Mouse (Mus musculus): ENCODE measurements at regions not wholly inside any gene's neighbourhood (a gene's known extent, or its start where the extent isn't known, plus 50 kb on each side); places are given as distances from the start of the nearest gene placed in this dataset.
A peak's percentile ranks its signal among the peaks of the same experiment; 100 is the strongest.
"Not testable (repeated sequence)": the region's sequence is repeated elsewhere in the genome, so short reads cannot be mapped to it uniquely, and the experiment has no call there.

DNA sequence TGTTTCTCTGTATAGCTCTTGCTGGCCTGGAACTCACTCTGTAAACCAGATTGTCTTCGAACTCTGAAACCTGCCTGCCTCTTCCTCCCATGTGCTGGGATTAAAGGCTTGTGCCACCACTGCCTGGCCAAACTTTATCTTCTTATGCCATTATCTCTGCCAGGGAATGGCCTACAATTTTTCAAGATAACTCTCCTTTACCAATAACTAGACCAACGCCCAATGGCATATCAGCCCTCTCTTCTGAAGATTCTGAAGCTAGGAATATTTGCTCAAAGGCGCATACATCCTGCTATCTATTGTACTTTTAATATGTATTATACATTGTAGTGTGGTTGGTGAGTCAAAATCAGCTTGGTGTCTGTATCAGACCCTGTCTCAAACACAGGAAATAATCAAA is 235.4 kb upstream of the Cts3 start:
- not testable (repeated sequence) for DNase-seq

DNA sequence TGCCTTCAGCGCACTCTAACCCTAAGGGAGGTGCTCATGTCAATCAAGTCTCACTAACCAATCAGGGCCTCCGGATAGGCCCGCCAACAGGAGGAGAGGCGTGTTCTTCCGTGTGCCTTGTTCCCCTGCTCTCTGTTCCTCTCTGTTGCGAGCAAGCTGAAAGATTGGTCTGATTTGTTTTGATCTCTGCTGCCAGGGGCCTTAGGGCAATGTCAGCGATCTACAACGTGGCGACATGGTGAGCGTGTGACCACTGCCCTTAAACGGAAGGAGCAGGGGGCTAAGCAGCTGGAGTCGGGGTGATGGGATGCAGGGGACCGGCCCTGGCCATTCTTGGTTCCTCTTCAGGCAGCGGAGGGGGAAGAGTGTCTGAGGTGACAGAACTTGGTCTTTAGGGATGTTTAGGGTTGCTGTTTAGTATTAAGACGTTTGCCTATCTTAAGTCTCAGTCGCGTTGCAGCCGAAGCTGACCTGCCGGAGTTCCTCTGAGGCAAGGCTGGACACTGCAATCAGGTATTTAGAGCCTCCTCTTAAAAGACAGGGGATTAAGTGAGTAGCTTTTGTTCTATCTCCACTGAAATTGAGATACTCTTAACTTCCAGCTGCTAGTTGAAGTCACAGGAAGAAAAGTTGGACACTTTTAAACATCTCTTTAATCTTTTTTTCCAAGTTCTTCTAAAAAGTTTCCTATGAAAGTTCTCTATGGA is 234.4 kb upstream of the Cts3 start:
- DNase-seq: peak; percentile 12

DNA sequence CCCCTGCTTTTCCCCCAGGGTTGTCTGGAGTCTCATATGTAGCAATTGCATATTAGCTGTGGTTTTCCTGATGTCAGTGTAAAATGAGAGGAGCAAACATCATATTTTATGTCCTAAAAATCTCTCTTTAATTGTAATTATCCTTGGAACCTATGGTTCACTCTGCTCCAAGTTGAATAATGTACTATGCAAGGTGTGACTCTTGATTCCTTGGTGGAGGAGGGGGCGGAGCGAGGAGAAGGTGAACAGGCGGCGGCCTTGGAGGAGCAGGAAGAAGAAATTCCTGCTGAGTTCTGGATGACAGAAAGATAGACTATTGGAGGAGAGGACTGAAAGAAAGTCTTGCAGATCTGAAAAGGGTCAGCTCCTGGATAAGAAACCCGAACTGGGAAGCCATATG is 233.8 kb upstream of the Cts3 start:
- not testable (repeated sequence) for DNase-seq

DNA sequence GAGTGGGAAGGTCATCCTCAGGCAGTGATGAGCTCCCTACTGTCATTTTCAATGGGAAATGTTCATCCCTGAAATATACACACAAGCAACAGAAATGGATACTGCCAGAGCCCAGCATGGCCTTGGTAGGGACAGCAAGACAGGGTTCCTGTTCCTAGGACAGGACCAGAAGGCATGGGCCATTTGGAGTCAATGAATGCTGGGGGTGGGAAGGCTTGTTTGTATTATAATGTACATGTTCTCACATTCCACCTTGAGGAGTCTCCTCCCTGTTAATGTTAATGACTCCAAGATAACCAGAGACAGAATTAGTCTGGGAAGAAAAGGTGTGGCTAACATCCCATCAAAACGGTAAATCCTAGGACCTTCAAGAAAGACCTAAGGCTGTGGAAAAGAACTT is 193.5 kb upstream of the Cts3 start:
- DNase-seq: not testable (repeated sequence)
